Mouse (Mus musculus): ENCODE measurements around the gene F11r. TPM values are rescaled to one million over a fixed set of nuclear protein-coding genes. Genes with fewer than 3 reads are reported as not detected.
A peak's percentile ranks its signal among the peaks of the same experiment; 100 is the strongest.

F11r gene
- total RNA-seq, 2 experiments from 2014 or later, result 64.9 to 66.2 TPM

DNA sequence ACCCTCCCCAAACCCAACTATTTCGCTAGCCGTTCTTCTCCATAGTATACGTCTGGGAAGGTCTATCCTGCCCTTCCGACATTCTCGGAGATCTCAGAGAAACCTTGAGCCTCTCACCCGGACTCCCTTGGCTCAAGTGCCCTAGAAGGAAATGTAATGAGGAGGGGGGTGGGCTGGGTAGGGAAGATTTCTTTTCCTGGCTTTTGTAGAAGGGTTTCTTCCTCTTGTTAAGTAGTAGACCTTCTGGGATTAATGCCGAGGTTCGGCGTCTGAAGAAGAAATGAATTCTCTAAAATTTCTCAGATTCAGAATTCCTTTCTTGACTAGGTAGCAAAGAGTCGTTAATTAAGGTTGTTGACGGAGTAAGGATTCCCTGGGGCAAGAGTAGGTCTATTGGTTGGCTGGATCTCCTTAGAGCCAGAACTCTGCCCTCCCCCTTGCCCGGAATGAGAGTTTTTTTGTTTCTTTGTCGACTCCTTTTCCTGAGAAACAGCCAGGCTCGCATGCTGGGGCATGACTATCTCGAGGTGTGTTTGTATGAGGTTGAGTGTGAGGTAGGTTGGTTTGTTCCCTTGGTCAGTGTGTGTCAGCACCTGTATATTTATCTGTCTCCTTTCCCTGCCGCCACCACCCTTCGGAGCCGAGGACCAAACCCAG lies 807 bp downstream of the F11r start:
- DNase-seq, result peak; percentile 46

DNA sequence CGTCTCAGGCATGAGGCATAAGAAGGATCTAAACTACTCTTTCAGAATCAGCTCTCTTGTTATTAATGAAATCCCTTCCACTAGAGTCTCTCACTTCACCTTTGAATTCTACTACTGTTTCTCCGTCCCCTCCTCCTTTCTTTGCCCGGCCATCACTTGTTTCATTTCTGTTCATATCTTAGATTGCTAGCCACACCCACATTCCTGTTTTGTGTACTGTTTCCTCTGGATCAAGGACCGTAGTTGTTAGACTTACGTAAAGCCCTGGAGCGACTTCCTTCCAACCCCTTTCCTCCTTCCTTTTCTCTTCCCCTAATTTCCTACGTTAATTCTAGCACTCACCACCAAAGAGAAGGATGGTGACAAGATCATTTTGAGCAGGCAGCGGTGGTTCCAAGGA lies 1.7 kb downstream of the F11r start:
- no peak for DNase-seq

DNA sequence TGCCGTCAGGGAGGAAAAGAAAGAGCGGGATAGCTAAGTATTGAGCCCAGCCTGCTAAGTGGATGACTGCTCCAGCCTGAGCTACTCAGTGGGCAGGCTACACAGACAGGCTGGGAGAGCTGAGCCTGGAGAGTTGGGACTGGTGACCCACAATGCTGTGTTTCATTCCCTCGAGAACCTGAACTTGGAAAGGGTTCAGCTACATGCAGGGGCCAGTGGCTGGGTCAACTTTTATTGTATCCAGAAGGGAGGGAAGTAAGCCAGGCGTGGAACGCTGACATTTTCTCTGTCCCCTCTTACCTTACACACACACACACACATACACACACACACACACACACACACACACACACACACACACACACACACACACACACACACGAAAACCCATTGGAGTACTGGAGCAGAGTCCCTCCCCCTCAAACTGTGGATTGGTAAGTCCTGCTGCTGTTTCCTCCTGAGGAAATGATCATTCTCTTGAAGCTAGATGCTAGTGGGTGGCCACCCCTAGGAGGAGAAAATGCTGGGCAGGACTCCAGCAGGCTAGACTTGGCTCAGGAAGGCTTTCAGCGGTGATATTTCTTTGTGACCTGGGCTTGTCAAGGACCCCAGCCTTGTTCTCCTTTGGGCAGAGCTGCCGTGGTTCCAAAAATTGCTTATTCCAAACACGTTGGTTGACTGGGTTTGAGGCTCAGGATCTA lies 2.8 kb downstream of the F11r start:
- peak; percentile 85 for DNase-seq

DNA sequence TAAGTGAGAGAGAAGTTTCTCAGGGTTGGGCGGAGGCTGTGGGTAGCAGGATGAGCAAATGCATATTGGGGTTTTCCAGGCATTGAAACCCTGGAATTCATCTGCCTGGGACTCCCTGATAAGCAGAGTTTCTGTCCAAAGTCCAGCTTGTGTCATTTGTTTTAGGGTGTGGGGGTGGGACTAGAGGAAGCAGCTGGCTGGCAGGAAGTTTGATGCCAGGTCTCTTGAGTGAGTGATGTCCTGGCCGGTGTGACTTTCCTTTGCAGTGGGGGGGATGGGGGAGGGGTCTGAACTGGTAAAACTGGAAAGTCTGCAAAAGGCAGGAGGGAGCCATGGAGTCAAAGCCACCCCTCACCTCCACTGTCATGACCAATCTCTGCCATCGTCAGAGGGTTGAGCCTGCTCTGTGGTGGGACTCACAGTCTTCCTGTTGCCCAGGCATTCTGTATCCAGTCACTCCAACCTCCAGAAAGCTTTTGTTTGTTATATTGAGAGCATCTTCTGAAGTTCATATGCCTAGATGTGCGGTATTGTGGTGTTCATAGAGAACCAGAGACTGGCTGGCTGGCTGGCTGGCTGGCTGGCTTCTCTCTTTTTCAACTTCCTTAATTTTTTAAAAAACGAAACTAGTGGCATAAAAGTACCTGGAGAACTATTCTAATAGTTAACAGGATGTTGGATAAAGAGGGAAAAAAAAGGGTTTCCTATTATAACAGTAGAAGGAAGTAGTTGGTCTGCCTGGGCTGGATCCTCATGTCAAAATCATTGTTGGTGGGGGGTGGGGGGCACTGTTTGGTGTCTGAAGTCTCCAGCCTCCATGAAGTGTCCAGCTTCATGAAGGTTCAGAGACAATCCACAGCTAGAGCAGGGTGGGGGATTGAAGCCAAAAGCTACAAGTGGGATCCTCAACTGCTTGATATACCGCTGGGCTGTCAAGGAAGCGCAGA lies 4.4 kb downstream of the F11r start:
- peak; percentile 23 for DNase-seq

DNA sequence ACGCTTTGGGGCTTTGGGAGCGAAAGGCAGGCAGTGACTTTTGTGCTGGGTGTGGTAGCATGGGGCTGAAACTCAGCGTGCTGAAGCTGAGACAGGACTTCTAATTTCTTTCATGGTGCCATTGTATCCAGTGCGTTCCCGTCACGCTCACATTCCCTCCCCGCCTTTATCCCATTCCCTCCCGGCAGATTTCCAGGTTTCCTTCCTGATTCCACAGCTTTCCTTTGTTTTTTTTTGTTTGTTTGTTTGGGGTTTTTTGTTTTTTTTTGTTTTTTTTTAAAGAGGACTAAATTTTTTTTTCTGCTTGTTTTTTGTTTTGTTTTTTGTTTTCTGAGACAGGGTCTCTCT lies 5.1 kb downstream of the F11r start:
- no peak for DNase-seq

DNA sequence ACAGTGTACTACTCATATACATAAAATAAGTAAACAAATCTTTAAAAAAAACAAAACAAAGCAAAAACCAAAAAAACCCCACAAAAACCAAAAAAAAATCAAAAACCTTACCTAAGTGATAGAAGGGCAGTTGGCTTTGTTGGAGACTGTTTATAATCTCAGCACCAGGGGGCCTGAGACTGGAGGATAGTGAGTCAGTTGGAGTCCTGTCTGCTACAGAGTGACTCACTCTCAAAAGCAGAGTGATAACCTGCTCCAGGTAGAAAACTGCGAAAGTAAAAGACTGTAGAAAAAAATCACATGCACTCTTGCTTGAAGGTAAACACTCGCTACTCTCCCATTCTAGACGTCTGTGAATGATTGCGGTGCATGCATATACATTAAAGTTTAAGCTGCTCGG lies 7.7 kb downstream of the F11r start:
- no peak for DNase-seq

DNA sequence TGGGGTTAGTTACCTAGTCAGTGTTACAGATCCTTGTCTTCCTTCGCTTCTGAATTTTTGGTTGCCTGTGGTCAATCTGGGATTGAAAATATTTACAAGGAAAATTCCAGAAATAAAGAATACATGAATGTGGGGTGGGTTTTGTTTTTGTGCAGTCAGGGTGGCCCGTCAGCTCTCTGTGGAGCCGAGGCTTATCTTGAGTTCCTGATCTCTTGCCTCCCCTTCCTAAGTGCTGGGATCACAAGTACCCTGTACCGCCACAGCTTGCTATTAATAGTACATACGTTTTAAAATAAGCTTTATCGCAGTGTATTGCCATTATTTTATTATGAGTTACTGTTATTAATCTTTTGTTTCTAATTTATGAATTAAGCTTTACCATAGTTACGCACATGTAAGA lies 9.5 kb downstream of the F11r start:
- no peak for DNase-seq

DNA sequence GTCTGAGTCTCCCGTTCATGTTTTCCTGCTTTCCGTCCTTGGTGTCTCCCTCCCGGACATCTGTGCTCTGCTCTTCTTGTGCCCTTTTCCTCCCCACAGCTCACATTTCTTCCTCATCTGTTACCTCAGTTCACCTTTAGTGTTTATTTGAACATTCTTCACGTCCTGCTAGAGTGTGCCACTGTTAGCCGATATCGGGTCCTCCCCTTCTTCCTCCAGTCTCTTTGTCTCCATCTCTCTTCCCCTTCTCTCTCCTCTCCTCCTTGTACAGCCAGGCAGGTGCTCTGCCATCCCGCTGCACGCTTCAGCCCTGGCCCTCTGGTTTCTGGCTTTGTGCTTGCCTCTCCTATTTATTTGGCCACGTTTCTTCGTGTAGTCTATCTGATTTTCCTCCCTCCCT lies 10.4 kb downstream of the F11r start:
- DNase-seq, result no peak

DNA sequence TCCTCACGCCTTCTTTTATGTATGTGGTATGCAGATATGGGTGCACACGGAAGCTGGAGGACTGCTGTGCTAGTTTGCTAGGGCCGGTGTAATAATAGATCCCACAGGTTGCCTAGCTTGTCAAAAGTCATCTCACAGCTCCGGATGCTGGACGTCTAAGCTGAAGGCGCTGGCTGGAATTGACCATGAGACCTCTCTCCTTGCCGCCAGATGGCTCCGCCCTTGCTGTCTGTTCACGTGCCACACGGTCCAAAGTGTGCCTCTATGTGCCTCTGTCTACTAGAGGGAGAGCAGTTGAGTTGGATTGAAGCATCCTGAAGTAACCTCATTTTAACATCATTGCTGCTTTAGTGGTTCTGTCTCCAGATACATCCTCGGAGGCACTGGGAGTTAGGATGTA lies 12.7 kb downstream of the F11r start:
- DNase-seq, result no peak

DNA sequence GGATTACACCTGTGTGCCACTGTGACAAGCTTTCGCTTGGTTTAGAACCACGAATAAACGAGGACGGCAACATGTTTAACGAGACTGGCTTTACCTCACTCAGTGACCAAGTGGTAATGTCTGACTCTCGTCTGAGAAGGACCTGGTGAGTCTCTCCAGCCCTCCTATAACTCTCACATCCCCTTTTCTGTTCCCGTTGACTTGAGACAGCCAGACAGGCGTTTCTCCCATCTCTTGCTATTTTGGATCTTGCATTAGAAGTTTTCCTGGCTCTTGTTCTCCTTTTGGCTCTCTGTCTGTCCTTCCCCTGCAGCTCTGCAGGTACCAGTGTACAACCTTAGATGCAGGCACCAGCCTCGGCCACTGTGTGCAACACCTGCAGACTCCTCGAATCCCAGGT lies 13.7 kb downstream of the F11r start:
- no peak for DNase-seq

DNA sequence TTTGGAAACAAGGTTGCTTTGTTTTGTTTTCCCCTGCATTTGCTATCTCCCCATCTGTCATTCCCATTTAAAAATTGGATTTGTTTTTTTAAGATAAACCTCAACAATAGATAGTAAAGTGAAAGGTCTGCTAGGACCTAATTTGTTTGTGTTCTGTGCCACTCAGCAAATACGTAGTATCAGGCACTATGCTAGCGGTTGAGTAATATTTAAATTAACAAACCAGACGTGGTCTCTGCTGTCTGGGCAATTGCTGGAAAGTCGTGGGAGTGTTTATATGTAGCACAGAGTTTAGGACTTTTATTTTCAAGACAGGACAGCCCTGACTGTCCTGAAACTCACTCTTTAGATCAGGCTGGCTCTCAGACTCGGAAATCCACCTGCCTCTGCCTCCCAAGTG lies 15.2 kb downstream of the F11r start:
- no peak for DNase-seq

DNA sequence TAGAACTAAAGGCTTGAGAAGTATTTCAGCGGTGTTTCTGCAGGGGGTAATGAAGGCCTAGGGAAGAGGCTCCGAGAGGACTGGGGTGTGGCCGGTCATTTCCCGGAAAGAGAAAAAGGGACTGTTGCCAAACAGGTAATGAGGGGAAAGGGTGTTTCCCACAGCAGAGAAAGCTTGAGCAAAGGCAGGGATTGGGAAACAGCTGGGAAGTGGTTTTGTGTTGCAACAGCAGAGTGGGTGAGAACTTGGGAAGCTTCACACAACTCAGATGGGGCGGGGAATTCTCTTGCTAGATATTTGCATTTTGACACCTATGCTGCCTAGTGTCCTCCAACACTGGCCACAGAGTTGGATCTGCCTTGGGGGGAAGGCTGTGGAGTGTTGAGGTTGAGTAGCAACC lies 15.6 kb downstream of the F11r start:
- peak; percentile 55 for DNase-seq

DNA sequence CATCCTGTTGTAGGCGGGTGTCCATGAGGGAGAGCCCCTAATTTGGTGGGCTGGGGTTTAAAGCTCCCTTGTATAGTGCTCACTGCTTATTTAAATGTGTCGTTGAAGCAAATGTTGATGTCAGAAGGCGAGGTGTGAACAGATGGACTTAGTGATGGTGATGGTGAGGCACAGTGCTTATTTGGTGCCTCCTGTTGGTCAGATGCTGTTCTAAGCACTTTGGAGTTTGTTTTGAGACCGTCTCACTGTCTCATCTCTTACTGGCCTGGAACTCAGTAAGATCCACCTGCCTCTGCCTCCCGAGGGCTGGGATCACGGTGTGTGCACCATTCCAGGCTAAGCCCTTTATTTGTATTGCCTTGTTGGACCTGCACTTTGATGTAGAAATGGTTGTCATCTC lies 17.6 kb downstream of the F11r start:
- DNase-seq, result no peak

DNA sequence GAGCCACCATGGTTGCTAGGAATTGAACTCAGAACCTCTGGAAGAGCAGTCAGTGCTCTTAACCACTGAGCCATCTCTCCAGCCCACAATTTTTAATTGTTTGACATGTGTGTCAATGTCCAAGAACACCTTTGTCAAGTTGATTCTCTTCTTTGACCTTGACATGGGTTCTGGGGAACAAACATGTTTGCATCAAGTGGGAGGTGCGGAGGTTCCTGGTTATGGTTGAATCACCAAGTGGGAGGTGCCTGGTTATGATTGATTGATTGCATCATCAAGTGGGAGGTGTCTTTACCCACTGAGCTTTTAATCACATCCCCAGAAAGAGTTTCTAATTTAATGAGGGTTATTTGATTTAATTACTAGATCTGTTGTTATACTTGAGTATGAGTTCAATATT lies 20.2 kb downstream of the F11r start:
- DNase-seq, result no peak

DNA sequence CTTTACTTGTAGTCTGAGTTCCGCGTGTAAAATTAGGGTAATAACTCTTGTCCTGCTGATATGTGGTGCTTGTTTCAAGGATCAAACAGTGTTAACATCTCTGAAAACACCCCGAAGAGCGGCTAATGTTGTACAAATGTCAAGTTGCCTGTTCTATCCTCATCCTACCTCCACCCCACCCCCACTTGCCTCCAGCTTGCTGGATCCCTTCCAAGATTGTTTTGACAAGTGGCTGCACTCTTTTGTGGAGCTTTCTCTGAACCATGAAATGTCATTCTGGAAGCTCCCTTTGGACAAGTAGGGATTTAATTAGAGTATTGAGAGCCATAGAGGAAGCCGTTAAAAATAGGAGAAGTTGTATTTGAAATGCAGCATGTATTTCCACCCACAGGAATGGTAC lies 22.5 kb downstream of the F11r start:
- no peak for DNase-seq

DNA sequence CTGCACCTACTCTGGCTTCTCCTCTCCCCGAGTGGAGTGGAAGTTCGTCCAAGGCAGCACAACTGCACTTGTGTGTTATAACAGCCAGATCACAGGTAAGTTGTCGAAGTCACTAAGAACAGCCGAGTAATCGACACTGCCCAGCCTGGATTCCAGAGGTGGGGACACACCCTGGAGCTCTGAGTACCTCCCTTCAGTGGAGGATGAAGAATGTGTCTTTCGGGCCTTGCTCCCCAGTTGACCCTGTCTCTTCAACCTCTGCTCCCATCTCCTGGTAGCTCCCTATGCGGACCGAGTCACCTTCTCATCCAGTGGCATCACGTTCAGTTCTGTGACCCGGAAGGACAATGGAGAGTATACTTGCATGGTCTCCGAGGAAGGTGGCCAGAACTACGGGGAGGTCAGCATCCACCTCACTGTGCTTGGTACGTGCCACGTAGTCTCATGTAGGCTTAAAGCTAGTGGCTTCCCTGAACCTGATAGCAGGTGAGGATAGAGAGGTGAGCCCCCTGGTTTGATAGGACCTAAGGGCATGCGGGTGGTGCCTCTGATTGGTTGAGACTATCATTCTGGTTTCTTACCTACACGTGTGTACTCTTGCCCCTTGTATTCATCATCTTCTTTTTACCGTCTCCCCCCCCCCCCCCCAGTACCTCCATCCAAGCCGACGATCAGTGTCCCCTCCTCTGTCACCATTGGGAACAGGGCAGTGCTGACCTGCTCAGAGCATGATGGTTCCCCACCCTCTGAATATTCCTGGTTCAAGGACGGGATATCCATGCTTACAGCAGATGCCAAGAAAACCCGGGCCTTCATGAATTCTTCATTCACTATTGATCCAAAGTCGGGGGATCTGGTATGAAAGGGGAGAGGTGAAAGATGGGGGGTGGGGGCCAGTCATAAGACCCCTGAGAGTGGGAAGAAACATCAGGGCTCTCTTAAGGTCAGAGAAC lies 23.5 kb downstream of the F11r start:
- DNase-seq, result no peak

DNA sequence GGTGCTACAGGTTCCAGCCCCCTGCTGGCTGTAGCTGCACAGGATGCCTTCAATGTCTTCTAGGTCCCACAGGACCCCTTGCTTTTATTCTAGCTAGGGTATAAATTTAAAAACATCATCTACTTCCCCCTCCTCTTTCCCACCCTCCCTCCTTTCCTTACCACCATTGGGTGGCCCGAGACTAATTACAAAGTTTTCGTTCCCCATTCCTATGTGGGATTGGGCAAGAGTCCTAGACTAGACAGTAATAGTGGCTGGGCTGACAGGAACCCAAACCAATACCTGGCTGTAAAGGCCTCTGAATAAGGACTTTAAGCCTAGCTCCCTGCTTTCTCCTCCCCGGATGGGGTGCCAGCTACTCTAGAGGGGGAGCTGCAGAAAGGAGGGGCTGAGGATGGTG lies 25.8 kb downstream of the F11r start:
- DNase-seq, result no peak

DNA sequence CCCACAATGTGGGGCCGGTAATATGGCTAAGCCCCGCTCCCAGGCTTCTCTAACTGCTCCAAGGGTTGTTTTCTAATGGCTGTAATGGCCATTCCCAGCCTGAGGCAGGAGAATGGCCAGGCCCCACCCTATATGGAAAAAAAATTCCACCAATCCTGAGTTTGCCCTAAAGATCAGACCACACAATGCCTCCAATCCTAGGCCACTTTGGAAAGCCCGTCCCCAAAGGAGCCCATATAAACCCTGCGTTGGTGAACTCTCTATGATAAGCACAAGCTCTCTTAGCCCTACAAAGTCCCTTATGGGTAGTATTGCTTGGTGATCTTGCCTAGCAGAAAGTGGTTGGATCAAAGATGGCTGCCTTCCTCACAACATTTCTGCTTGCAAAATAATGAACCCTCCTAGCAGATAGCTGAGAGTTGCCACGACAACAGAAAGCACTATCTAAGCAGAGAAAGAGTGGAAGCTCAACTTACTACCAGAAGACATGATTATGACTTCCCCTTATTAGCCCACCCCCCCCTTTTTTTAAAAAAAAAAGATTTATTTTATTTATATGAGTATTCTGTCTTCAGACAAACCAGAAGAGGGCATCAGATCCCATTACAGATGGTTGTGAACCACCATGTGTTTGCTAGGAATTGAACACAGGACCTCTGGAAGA lies 28.5 kb downstream of the F11r start:
- no peak for DNase-seq

DNA sequence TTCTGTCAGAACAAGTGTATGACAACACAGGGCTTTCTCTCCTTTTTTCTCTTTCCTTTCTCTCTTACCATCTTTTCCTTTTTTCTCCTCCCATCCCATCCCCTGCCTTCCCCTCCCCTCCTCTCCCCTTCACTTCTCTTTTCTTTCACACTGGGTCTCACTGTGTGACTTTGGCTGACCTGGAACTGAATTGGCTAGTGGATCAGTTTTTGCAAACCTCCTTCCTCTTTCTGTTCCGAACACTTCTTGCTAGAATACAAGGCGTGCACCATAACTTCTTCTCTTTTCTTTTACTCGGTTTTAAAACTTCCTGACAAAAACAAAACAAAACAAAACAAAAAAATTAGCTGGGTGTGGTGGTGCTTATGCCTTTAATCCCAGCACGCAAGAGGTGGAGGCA lies 29.2 kb downstream of the F11r start:
- no peak for DNase-seq

DNA sequence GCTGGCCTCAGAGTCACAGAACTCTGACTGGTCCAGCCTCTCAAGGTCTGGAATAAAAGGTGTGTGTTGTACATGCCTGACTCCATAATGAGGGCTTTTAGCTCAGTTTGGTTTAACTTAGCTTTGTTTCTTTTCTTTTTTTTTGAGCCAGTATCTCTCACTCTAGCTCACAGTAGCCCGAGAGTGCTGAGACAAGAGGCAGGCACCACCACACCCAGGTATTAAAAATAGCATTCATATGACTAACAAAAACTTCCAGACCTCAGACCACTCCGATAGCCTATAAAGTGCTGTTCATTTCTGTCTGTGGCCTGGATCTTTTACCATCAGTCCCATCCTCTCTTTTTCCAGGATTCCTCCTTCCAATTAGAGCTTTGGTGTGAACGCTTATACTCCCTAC lies 32.3 kb downstream of the F11r start:
- DNase-seq, result no peak

DNA sequence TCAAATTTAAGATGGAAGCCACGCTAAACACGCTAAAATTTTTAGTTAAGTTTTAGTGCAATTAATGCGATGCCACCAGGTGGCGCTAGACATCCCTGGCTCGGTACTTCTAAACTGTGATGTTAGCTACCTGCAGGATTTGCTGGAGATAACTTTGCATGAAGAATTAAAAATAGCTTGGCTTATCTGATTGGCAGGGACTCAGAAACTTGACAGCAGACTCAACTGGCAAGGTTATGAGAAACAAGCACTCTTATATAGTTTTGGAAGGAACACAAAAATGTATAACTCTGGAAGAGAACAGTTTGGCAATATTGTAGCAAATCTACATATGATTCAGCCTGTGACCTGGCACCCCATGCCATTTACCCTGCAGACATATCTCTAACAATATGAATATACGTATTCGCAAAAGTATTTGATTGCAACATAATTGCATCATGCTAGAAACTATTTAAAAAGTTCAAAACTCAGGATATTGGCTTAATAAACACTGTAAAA lies 33.1 kb downstream of the F11r start:
- DNase-seq, result peak; percentile 74
